Mouse (Mus musculus): Measurements from ENCODE around the gene Olfr370. TPM values are rescaled to one million over a fixed set of nuclear protein-coding genes. Genes with fewer than 3 reads are reported as not detected.
"Not testable (repeated sequence)": the region's sequence is repeated elsewhere in the genome, so short reads cannot be mapped to it uniquely, and the experiment has no call there.

Olfr370 gene
- total RNA-seq (2014; rRNA removed; ENCODE audit: low replicate concordance) (not detected in 2 replicates), polyA plus RNA-seq (2015; fragmentation: Nextera tagmentation; extraction: Ambion mirVana) (not detected in 2 replicates)

DNA sequence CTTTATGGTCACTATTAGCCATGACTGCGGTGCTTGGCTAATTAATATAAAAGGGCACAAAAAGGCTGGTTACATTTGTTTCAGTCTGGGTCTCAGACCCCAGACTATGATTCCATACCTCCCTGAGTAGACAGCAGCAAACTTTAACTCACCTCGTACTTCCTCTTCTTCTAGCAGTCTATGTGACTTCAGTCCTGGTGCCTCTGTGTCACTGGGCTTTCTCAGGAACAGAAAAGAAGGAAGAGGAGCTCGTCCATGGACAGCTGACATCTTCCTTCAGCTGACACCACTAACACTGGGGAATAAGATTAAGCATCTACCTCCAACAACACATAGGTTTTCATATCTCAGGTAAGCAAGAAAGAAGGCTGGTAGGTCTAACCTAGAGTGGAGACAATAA lies at the start of gene Olfr370:
Olfr370 (plus strand) TSS at position 45 of the 400 bp plus-strand sequence.
- Histone ChIP-seq H3K36me3 (replicated peaks; ENCODE audit: control insufficient read depth, insufficient read depth, low read length) (no peaks in the 10 kb centered on the region), H3K9ac (replicated peaks; ENCODE audit: low read depth, low read length) (no peak within 1 kb of the TSS), H3K4me2 (ENCODE audit: low read depth, low read length) (no peak within 1 kb of the TSS), H3K4me3 (ENCODE audit: low read depth, low read length) (no peak within 1 kb of the TSS), H3K27me3 (ENCODE audit: control insufficient read depth, insufficient read depth, low read length) (no peaks in the 10 kb centered on the region), H3K9me3 (replicated peaks; ENCODE audit: control insufficient read depth, low read length) (no peaks in the 10 kb centered on the region), H3K4me1 (ENCODE audit: control insufficient read depth, insufficient read depth) (no peaks in the 10 kb centered on the region), H3K27ac (ENCODE audit: low read depth) (no peak within 1 kb of the TSS)
- ATAC-seq (ENCODE audit: insufficient read depth, low read depth) (no peak), DNase-seq (ENCODE audit: low spot score) (no peak)
- TF ChIP-seq EP300 (IDR thresholded peaks at IDR 0.05; ENCODE audit: low read depth) (no peak), CTCF (IDR thresholded peaks at IDR 0.05; ENCODE audit: low read depth) (no peak)
- 52% methylated on average over 3 of the region's 3 CpGs for WGBS

DNA sequence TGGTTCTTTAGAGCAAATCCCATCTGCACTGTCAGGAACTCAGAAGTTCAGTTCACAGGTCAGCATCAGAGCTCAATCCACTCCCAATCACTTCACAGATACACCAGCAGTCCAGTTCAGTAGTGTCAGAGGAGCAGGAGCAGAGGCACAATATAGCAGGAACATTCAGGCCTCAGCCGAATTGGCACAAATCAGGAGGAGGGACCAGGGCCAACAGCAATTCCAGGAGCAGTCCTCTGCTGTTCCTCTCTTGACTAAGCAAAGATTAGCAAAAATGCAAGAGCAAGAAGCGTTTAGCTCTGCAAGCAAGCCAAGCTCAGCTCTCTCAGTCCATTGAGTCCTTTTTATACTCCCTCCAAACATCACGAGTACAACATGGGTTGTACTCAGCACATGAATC lies 23.9 kb upstream of the Olfr370 start:
- 68% methylated on average over 3 of the region's 3 CpGs for WGBS
- H3K36me3 ChIP-seq (replicated peaks; ENCODE audit: control insufficient read depth, insufficient read depth, low read length): no peaks in the 10 kb centered on the region
- no peak overlapping the region for H3K9ac ChIP-seq (replicated peaks; ENCODE audit: low read depth, low read length)
- H3K4me1 ChIP-seq (ENCODE audit: control insufficient read depth, insufficient read depth): no peaks in the 10 kb centered on the region
- DNase-seq (ENCODE audit: low spot score): no peak
- no peak overlapping the region for H3K4me3 ChIP-seq (ENCODE audit: low read depth, low read length)
- H3K27me3 ChIP-seq (ENCODE audit: control insufficient read depth, insufficient read depth, low read length): no peaks in the 10 kb centered on the region
- ATAC-seq (ENCODE audit: insufficient read depth, low read depth): no peak
- H3K9me3 ChIP-seq (replicated peaks; ENCODE audit: control insufficient read depth, low read length): no peaks in the 10 kb centered on the region; the same call in 1 of the 2 replicates
- no peak overlapping the region for H3K4me2 ChIP-seq (ENCODE audit: low read depth, low read length)
- no peak overlapping the region for H3K27ac ChIP-seq (ENCODE audit: low read depth)
- TF ChIP-seq CTCF (IDR thresholded peaks at IDR 0.05; ENCODE audit: low read depth) (no peak), EP300 (IDR thresholded peaks at IDR 0.05; ENCODE audit: low read depth) (no peak)

DNA sequence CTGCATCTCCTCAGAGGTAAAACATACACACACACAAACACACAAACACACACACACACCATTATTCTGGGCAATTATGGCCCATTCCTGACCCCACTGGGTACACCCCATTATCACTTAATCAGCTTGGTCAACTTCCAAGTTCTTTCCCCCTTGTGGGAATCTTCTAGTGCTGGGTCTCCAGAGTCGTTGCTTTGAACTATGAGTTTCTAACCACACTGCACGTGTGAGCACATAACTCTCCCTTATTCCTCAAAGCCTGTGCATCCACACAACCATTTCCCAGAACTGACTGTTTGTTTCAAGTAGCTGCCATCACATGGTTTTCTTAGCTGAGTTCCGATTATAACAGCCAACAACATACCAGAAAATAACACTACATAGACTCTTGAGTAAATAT lies 15.1 kb upstream of the Olfr370 start:
- H3K36me3 ChIP-seq (replicated peaks; ENCODE audit: control insufficient read depth, insufficient read depth, low read length): no peaks in the 10 kb centered on the region
- DNase-seq (ENCODE audit: low spot score) (no peak), ATAC-seq (ENCODE audit: insufficient read depth, low read depth) (no peak)
- H3K27me3 ChIP-seq (ENCODE audit: control insufficient read depth, insufficient read depth, low read length): no peaks in the 10 kb centered on the region
- no peak overlapping the region for H3K4me2 ChIP-seq (ENCODE audit: low read depth, low read length)
- no peaks in the 10 kb centered on the region for H3K9me3 ChIP-seq (replicated peaks; ENCODE audit: control insufficient read depth, low read length)
- no peak overlapping the region for H3K27ac ChIP-seq (ENCODE audit: low read depth)
- H3K4me3 ChIP-seq (ENCODE audit: low read depth, low read length): no peak overlapping the region
- H3K9ac ChIP-seq (replicated peaks; ENCODE audit: low read depth, low read length): no peak overlapping the region
- no peak for TF ChIP-seq CTCF (IDR thresholded peaks at IDR 0.05; ENCODE audit: low read depth)
- TF ChIP-seq EP300 (IDR thresholded peaks at IDR 0.05; ENCODE audit: low read depth): no peak
- 67% methylated on average over 3 of the region's 3 CpGs for WGBS
- no peaks in the 10 kb centered on the region for H3K4me1 ChIP-seq (ENCODE audit: control insufficient read depth, insufficient read depth)

DNA sequence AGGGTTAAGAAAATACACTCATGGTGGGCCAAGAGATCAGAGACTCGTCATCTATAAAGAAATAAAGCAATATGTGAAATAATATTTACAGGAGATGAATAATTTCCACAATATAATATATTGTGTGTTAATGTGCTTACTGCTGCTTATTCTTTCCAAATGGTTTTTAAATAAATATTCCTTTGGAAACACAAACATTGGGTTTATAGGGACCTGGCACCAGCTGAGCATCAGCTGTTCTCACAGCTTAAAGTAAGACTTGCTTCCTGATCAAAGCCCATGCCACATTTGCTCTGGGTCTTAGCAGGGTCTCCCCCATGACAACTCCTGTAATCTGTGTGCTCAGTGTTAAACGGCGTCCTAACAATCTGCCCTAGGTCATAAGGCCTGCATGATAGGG lies 14.7 kb upstream of the Olfr370 start:
- DNase-seq (ENCODE audit: low spot score); H3K4me1 ChIP-seq (ENCODE audit: control insufficient read depth, insufficient read depth); H3K4me2 ChIP-seq (ENCODE audit: low read depth, low read length); H3K9ac ChIP-seq (replicated peaks; ENCODE audit: low read depth, low read length); H3K9me3 ChIP-seq (replicated peaks; ENCODE audit: control insufficient read depth, low read length); H3K4me3 ChIP-seq (ENCODE audit: low read depth, low read length); H3K27ac ChIP-seq (ENCODE audit: low read depth); ATAC-seq (ENCODE audit: insufficient read depth, low read depth); H3K36me3 ChIP-seq (replicated peaks; ENCODE audit: control insufficient read depth, insufficient read depth, low read length); H3K27me3 ChIP-seq (ENCODE audit: control insufficient read depth, insufficient read depth, low read length): not testable (repeated sequence)
- 58% methylated on average over 3 of the region's 3 CpGs for WGBS

DNA sequence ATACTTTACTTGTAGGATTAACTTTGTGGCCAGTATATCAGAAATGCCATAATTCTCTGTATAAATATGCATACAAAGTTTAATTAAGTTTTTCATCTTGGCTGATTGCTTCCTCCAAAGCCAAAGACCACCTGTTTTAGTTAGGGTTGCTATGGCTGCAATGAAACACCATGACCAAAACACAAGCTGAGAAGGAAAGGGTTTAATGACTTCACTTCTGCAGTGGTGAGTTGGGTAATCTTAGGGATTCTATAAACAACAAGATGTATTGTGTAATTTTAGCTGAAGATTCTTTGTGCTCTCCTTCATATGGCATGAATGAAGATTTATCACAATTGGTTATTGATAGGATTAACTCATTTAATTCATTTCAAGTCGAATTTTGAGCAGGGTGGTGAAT lies 14.3 kb upstream of the Olfr370 start:
- ATAC-seq (ENCODE audit: insufficient read depth, low read depth) (no peak), DNase-seq (ENCODE audit: low spot score) (no peak)
- H3K4me1 ChIP-seq (ENCODE audit: control insufficient read depth, insufficient read depth): no peaks in the 10 kb centered on the region
- WGBS: 22% methylated on average over 1 of the region's 1 CpGs
- no peak overlapping the region for H3K4me3 ChIP-seq (ENCODE audit: low read depth, low read length)
- no peak overlapping the region for H3K27ac ChIP-seq (ENCODE audit: low read depth)
- H3K36me3 ChIP-seq (replicated peaks; ENCODE audit: control insufficient read depth, insufficient read depth, low read length): no peaks in the 10 kb centered on the region
- TF ChIP-seq CTCF (IDR thresholded peaks at IDR 0.05; ENCODE audit: low read depth): no peak
- no peak for TF ChIP-seq EP300 (IDR thresholded peaks at IDR 0.05; ENCODE audit: low read depth)
- H3K9me3 ChIP-seq (replicated peaks; ENCODE audit: control insufficient read depth, low read length): no peaks in the 10 kb centered on the region
- no peaks in the 10 kb centered on the region for H3K27me3 ChIP-seq (ENCODE audit: control insufficient read depth, insufficient read depth, low read length)
- H3K4me2 ChIP-seq (ENCODE audit: low read depth, low read length): no peak overlapping the region
- no peak overlapping the region for H3K9ac ChIP-seq (replicated peaks; ENCODE audit: low read depth, low read length)

DNA sequence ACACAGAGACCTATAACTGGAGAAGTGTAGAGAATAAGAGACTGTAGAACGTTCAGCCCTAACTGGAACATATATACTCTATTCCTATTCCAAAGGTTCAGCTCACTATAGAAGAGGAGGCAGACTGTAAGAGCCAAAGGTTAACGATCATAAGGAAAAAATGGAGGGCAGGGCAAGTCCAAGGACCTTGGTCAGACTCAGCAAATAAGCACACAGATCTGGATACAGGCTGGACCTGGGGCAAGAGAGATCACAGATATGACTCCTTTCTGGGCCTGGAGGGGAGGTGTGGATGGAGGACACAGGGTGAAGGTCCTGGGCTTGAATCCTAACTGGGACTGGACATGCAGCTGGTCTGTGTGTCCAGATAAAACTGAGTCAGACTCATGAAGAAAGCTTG lies 778 bp upstream of the Olfr370 start:
- H3K9ac ChIP-seq (replicated peaks; ENCODE audit: low read depth, low read length): no peak overlapping the region
- H3K27ac ChIP-seq (ENCODE audit: low read depth): no peak overlapping the region
- H3K4me3 ChIP-seq (ENCODE audit: low read depth, low read length): no peak overlapping the region
- ATAC-seq (ENCODE audit: insufficient read depth, low read depth) (no peak), DNase-seq (ENCODE audit: low spot score) (no peak)
- no peaks in the 10 kb centered on the region for H3K27me3 ChIP-seq (ENCODE audit: control insufficient read depth, insufficient read depth, low read length)
- H3K36me3 ChIP-seq (replicated peaks; ENCODE audit: control insufficient read depth, insufficient read depth, low read length): no peaks in the 10 kb centered on the region
- no peak overlapping the region for H3K4me2 ChIP-seq (ENCODE audit: low read depth, low read length)
- no peaks in the 10 kb centered on the region for H3K4me1 ChIP-seq (ENCODE audit: control insufficient read depth, insufficient read depth)
- H3K9me3 ChIP-seq (replicated peaks; ENCODE audit: control insufficient read depth, low read length): no peaks in the 10 kb centered on the region
- TF ChIP-seq CTCF (IDR thresholded peaks at IDR 0.05; ENCODE audit: low read depth): no peak
- no peak for TF ChIP-seq EP300 (IDR thresholded peaks at IDR 0.05; ENCODE audit: low read depth)
- WGBS: 67% methylated on average over 2 of the region's 2 CpGs

Measured in heart, postnatal 0 days (tissue).